Mouse (Mus musculus): ENCODE results near the gene Gm45021. TPM values are rescaled to one million over a fixed set of nuclear protein-coding genes. Genes with fewer than 3 reads are reported as not detected.
A peak's percentile ranks its signal among the peaks of the same experiment; 100 is the strongest.

Gene Gm45021
- polyA plus RNA-seq, 1 experiment from 2014 or later = not detected

DNA sequence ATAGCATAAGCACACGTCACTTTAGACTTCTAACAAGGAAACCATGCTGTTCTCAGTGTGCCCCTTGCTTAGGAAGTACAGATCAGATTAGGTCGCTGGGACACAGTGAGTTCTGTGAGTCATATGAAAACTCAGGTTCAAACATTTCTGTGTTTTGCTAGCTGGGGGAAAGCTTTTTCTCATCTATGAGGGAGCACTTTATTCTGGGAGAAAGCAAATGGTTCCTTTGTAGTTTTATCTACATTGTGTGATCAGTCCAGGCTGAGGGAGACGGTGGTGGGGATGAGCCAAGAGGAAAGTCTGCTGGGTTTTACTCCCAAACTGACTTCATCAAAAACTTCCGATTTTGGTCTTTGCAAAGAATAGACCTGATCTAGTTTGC, 56.9 kb downstream of the Gm45021 start:
- 83% methylated on average over 4 of the region's 4 CpGs for WGBS
- Histone ChIP-seq H3K36me3 (replicated peaks) (no peaks in the 10 kb centered on the region), H3K4me3 (no peak overlapping the region), H3K27ac (replicated peaks) (no peak overlapping the region), H3K4me1 (no peaks in the 10 kb centered on the region), H3K9me3 (no peaks in the 10 kb centered on the region), H3K27me3 (replicated peaks; ENCODE audit: low read depth, poor library complexity, severe bottlenecking) (peaks cover 9% of the 10 kb centered on the region; the same call in 1 of the 2 replicates)
- DNase-seq (ENCODE audit: low spot score) = no peak

DNA sequence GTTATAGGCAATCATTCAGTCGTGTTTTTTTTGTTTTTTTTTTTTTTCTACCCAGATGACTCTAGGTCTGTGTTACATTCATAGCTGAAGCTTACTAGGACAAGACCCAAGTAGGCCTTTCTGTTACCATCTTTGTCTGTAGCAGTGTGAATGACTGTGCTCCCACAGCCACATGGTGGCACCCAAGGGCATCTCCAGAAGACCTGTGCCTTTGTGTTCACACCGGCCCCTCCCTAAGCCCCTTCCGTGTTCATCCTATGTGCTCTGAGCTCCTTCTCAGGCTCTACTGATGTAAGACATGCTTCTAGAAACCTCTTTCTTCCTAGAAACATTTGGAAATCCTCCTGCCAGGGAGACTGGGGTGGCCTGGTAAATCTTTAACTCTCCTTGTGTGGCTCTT, 57.6 kb downstream of the Gm45021 start, which contains the start of gene Gimap8:
TSS of gene Gimap8 (plus strand) at position 240 of the 400 bp plus-strand sequence.
- no peak within 1 kb of the TSS for H3K27ac ChIP-seq (replicated peaks)
- 50% methylated on average over 3 of the region's 3 CpGs for WGBS
- H3K36me3 ChIP-seq (replicated peaks) = no peaks in the 10 kb centered on the region
- no peaks in the 10 kb centered on the region for H3K4me1 ChIP-seq
- H3K9me3 ChIP-seq = no peaks in the 10 kb centered on the region
- H3K4me3 ChIP-seq = no peak within 1 kb of the TSS
- peak; percentile 38 for DNase-seq (ENCODE audit: low spot score)
- peaks cover 9% of the 10 kb centered on the region; the same call in 1 of the 2 replicates for H3K27me3 ChIP-seq (replicated peaks; ENCODE audit: low read depth, poor library complexity, severe bottlenecking)

DNA sequence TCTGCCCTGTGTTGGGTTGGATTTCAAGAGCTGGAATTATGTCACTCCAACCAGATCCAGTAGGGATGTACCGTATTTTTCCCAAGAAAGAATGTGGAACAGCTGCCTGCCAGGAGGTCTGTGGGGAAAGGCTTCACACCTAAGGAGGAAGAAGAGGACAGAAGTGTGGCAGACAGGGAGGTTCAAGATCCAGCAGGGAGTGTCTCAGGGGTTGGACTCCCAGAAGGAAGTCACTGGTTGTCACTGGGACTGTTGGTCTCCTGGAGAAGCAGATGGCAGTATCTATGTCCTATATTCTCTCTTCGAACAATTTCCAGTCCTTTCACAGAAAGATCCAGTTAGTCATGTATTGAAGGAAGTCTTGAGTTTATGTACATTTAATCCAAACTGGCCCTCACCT, 58.2 kb downstream of the Gm45021 start:
- Histone ChIP-seq H3K27ac (replicated peaks) (no peak overlapping the region), H3K4me3 (no peak overlapping the region), H3K9me3 (no peaks in the 10 kb centered on the region), H3K27me3 (replicated peaks; ENCODE audit: low read depth, poor library complexity, severe bottlenecking) (peaks cover 9% of the 10 kb centered on the region; the same call in 1 of the 2 replicates), H3K36me3 (replicated peaks) (no peaks in the 10 kb centered on the region), H3K4me1 (no peaks in the 10 kb centered on the region)
- DNase-seq (ENCODE audit: low spot score) = no peak
- WGBS = 86% methylated on average over 2 of the region's 2 CpGs

DNA sequence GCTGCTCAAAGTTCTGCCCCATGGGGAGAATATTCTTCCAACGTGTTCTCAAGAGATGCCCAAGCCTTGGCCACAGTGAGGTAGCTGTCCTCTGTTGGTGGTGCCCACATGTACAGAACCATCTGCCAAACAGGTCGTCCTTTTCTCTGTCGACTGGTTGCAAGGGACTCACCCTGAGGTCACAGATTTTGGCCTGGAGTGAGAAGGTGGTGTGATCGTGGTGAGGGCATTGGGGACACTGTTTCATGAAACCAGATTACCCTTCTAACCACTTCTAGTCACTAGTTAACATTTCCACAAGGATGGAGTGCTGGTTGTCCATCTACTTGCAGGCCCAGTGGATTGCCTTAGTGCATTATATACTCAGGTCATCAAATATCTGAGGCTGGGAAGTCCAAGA, 59.4 kb downstream of the Gm45021 start:
- no peaks in the 10 kb centered on the region for H3K36me3 ChIP-seq (replicated peaks)
- H3K27ac ChIP-seq (replicated peaks) = no peak overlapping the region
- no peak overlapping the region for H3K4me3 ChIP-seq
- H3K27me3 ChIP-seq (replicated peaks; ENCODE audit: low read depth, poor library complexity, severe bottlenecking) = peaks cover 9% of the 10 kb centered on the region; the same call in 1 of the 2 replicates
- H3K4me1 ChIP-seq = no peaks in the 10 kb centered on the region
- 84% methylated on average over 4 of the region's 4 CpGs for WGBS
- no peaks in the 10 kb centered on the region for H3K9me3 ChIP-seq
- no peak for DNase-seq (ENCODE audit: low spot score)

DNA sequence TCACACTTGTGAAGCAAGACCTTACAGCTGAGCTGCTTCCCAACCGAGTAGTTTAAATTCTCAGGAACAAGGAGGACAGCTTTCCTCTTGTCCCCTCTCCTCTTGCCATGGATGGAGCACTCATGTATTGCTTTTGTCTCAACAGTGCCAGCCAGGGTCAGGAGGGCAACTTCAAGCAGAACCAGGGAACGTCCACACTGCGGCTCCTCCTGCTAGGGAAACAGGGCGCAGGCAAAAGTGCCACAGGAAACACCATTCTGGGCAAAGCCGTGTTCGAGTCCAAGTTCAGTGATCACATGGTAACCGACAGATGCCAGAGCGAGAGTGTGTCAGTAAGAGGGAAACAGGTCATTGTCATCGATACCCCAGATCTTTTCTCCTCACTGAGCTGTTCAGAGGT, 60.6 kb downstream of the Gm45021 start:
- Histone ChIP-seq H3K36me3 (replicated peaks) (no peaks in the 10 kb centered on the region), H3K4me3 (no peak overlapping the region), H3K9me3 (no peaks in the 10 kb centered on the region), H3K27ac (replicated peaks) (no peak overlapping the region), H3K27me3 (replicated peaks; ENCODE audit: low read depth, poor library complexity, severe bottlenecking) (peaks cover 5% of the 10 kb centered on the region; the same call in 1 of the 2 replicates), H3K4me1 (no peaks in the 10 kb centered on the region)
- no peak for DNase-seq (ENCODE audit: low spot score)
- 89% methylated on average over 9 of the region's 9 CpGs for WGBS

DNA sequence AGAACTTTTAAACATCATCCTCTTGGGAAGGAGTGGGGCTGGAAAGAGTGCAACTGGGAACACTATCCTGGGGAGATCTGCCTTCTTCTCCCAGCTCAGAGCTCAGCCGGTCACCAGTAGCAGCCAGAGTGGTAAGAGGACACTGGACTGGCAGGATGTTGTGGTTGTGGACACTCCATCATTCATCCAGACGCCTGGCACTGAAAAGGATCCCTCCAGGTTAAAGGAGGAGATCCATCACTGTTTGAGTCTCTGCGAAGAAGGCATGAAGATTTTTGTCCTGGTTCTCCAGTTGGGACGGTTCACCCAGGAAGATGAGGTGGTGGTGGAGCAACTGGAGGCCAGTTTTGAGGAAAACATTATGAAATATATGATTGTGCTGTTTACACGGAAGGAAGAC, 69.3 kb downstream of the Gm45021 start:
- no peaks in the 10 kb centered on the region for H3K4me1 ChIP-seq
- no peaks in the 10 kb centered on the region for H3K9me3 ChIP-seq
- 84% methylated on average over 5 of the region's 5 CpGs for WGBS
- H3K36me3 ChIP-seq (replicated peaks) = no peaks in the 10 kb centered on the region
- no peak overlapping the region for H3K27ac ChIP-seq (replicated peaks)
- no peaks in the 10 kb centered on the region for H3K27me3 ChIP-seq (replicated peaks; ENCODE audit: low read depth, poor library complexity, severe bottlenecking)
- no peak for DNase-seq (ENCODE audit: low spot score)
- no peak overlapping the region for H3K4me3 ChIP-seq

Other genes starting within 250 kb of the Gm45021 start
- 25.4 and 26.5 TPM in 2 replicates for gene Krba1, start 194.0 kb upstream of the Gm45021 start, polyA plus RNA-seq (2016; fragmentation: Nextera tagmentation; extraction: Ambion mirVana)
- 12.8 and 16.8 TPM in 2 replicates for gene Zfp467, start 143.8 kb upstream of the Gm45021 start, polyA plus RNA-seq (2016; fragmentation: Nextera tagmentation; extraction: Ambion mirVana)
- 0.71 and 1.2 TPM in 2 replicates for gene Sspo, start 141.4 kb upstream of the Gm45021 start, polyA plus RNA-seq (2016; fragmentation: Nextera tagmentation; extraction: Ambion mirVana)
- gene Atp6v0e2, start 52.0 kb upstream of the Gm45021 start, polyA plus RNA-seq (2016; fragmentation: Nextera tagmentation; extraction: Ambion mirVana) = 22.7 and 24.1 TPM in 2 replicates
- 17.7 and 18.9 TPM in 2 replicates for gene Lrrc61, start 34.8 kb upstream of the Gm45021 start, polyA plus RNA-seq (2016; fragmentation: Nextera tagmentation; extraction: Ambion mirVana)
- 2.5 and 3.0 TPM in 2 replicates for gene Rarres2, start 16.8 kb upstream of the Gm45021 start, polyA plus RNA-seq (2016; fragmentation: Nextera tagmentation; extraction: Ambion mirVana)
- 50.7 and 56.2 TPM in 2 replicates for gene Repin1, start 4.3 kb downstream of the Gm45021 start, polyA plus RNA-seq (2016; fragmentation: Nextera tagmentation; extraction: Ambion mirVana)
- gene Gm44965, start 4.3 kb downstream of the Gm45021 start, polyA plus RNA-seq (2016; fragmentation: Nextera tagmentation; extraction: Ambion mirVana) = 0.91 TPM in 1 of 2 replicates, not detected in the other
- 10.1 and 10.8 TPM in 2 replicates for gene Zfp775, start 12.5 kb downstream of the Gm45021 start, polyA plus RNA-seq (2016; fragmentation: Nextera tagmentation; extraction: Ambion mirVana)
- gene AI854703, start 37.2 kb downstream of the Gm45021 start, polyA plus RNA-seq (2016; fragmentation: Nextera tagmentation; extraction: Ambion mirVana) = 1.1 TPM in 2 replicates
- gene Gimap8, start 57.6 kb downstream of the Gm45021 start, polyA plus RNA-seq (2016; fragmentation: Nextera tagmentation; extraction: Ambion mirVana) = 0.48 and 0.51 TPM in 2 replicates
- 5.0 and 6.0 TPM in 2 replicates for gene Gimap9, start 86.5 kb downstream of the Gm45021 start, polyA plus RNA-seq (2016; fragmentation: Nextera tagmentation; extraction: Ambion mirVana)
- 7.4 and 7.5 TPM in 2 replicates for gene Gimap4, start 94.9 kb downstream of the Gm45021 start, polyA plus RNA-seq (2016; fragmentation: Nextera tagmentation; extraction: Ambion mirVana)
- gene Gimap6, start 118.6 kb downstream of the Gm45021 start, polyA plus RNA-seq (2016; fragmentation: Nextera tagmentation; extraction: Ambion mirVana) = 11.5 and 12.1 TPM in 2 replicates
- 0.28 TPM in 1 of 2 replicates, not detected in the other for gene Gm28053, start 129.0 kb downstream of the Gm45021 start, polyA plus RNA-seq (2016; fragmentation: Nextera tagmentation; extraction: Ambion mirVana)
- gene Gimap7, start 129.0 kb downstream of the Gm45021 start, polyA plus RNA-seq (2016; fragmentation: Nextera tagmentation; extraction: Ambion mirVana) = not detected in 2 replicates
- gene Gimap1, start 149.4 kb downstream of the Gm45021 start, polyA plus RNA-seq (2016; fragmentation: Nextera tagmentation; extraction: Ambion mirVana) = 4.1 and 5.0 TPM in 2 replicates
- 0.71 and 0.84 TPM in 2 replicates for gene Gimap5, start 156.6 kb downstream of the Gm45021 start, polyA plus RNA-seq (2016; fragmentation: Nextera tagmentation; extraction: Ambion mirVana)
- gene Gimap3, start 181.2 kb downstream of the Gm45021 start, polyA plus RNA-seq (2016; fragmentation: Nextera tagmentation; extraction: Ambion mirVana) = not detected in 2 replicates

All from embryonic facial prominence, embryonic 10.5 days (tissue).